12 mouse cellular contexts compared by ENCODE assay signal in the genomic region with DNA sequence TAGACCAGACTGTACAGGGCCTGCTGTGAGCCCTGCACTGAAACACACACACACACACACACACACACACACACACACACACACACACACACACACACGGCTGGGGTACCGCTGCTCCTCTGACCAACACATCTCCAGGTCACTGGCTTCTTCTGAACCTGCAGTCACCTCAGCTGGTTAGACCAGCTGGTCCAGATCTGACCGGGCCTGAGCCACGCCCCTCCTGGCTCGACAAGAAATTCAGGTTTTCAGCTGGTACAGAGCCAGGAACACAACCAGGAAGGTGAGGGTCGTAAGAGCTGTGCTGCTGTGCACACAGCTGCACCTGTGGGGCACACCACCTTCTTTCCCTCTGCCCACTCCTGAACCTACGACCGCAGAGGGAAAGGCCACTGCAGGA. TPM values are rescaled to one million over a fixed set of nuclear protein-coding genes. Genes with fewer than 3 reads are reported as not detected.
DNase-seq lines count a peak whose midpoint lies in the region; ATAC-seq and TF ChIP-seq lines count a peak whose summit lies in the region.
"Had no signal": no experiment of that assay in that cellular context is flagged by ENCODE, and none has a peak within 500 bp of the region (broad histone marks: within the 10 kb centered on the region; RNA-seq: fewer than 3 reads in every experiment).

No protein-coding gene starts in this region.

- H3K9ac ChIP-seq in intestine, embryonic 14.5 days (ENCODE audit: low read length) = no peak overlapping the region
- no peak overlapping the region for H3K9ac ChIP-seq in limb, embryonic 15.5 days
- H3K9ac ChIP-seq: embryonic facial prominence, embryonic 12.5 days had no signal

- TF ChIP-seq POLR2A in bone marrow, adult 2 months (IDR thresholded peaks at IDR 0.05; ENCODE audit: borderline replicate concordance, control insufficient read depth, low read depth, low read length) = no peak
- TF ChIP-seq POLR2A in thymus, adult 2 months (IDR thresholded peaks at IDR 0.05; ENCODE audit: control insufficient read depth, extremely low read depth, insufficient read depth, low read length, poor library complexity) = no peak

- no peaks in the 10 kb centered on the region; the same call in 1 of the 2 replicates for H3K4me1 ChIP-seq in bone marrow, adult 2 months (ENCODE audit: control insufficient read depth, insufficient read depth, low read length)
- peaks cover 24% of the 10 kb centered on the region for H3K4me1 ChIP-seq in intestine, embryonic 14.5 days (replicated peaks; ENCODE audit: control insufficient read depth, insufficient read depth, low read length)
- peaks cover 56% of the 10 kb centered on the region for H3K4me1 ChIP-seq in limb, embryonic 15.5 days
- H3K4me1 ChIP-seq in thymus, adult 2 months (replicated peaks; ENCODE audit: control insufficient read depth, insufficient read depth, low read length) = no peaks in the 10 kb centered on the region; the same call in 1 of the 2 replicates

- H3K4me2 ChIP-seq in intestine, embryonic 14.5 days (ENCODE audit: low read length) = no peak overlapping the region
- peak overlapping the region; percentile 2; the same call in 1 of the 2 replicates for H3K4me2 ChIP-seq in limb, embryonic 15.5 days
- H3K4me2 ChIP-seq: embryonic facial prominence, embryonic 12.5 days; midbrain, embryonic 11.5 days had no signal

- WGBS in bone marrow, adult 2 months = 62% methylated on average over 8 of the region's 8 CpGs
- 27% methylated on average over 8 of the region's 8 CpGs for WGBS in intestine, embryonic 14.5 days
- WGBS in limb, embryonic 15.5 days = 38% methylated on average over 8 of the region's 8 CpGs
- 80% methylated on average over 8 of the region's 8 CpGs for WGBS in thymus, adult 2 months

- ATAC-seq in intestine, embryonic 14.5 days (replicated peaks; ENCODE audit: low FRiP score, low TSS enrichment, low read depth) = peak; percentile 54
- ATAC-seq in limb, embryonic 15.5 days (ENCODE audit: insufficient number of reproducible peaks, low FRiP score, low TSS enrichment, low read depth) = no peak

- no peaks in the 10 kb centered on the region for H3K9me3 ChIP-seq in intestine, embryonic 14.5 days (ENCODE audit: control insufficient read depth, low read length)
- no peaks in the 10 kb centered on the region for H3K9me3 ChIP-seq in limb, embryonic 15.5 days
- H3K9me3 ChIP-seq: embryonic facial prominence, embryonic 12.5 days; G1E had no signal

- peak; percentile 82 for DNase-seq in intestine, embryonic 14.5 days (ENCODE audit: low spot score)
- peak; percentile 85 for DNase-seq in lung, postnatal 36 days
- DNase-seq in c-Kit-positive CD71-positive TER-119-positive erythroid progenitor cells, embryonic 14.5 days (ENCODE audit: low spot score) = no peak
- no peak for DNase-seq in Muller cell, postnatal 12 days (ENCODE audit: inconsistent ontology term)
- no peak for DNase-seq in frontal cortex, postnatal 36 days (ENCODE audit: low spot score in 2 of 2)
- DNase-seq in thymus, adult 2 months = no peak
- DNase-seq: heart, adult 18-20 months had no signal

- no peaks in the 10 kb centered on the region for H3K36me3 ChIP-seq in intestine, embryonic 14.5 days (ENCODE audit: control insufficient read depth, insufficient read depth, low read length)
- H3K36me3 ChIP-seq in limb, embryonic 15.5 days = no peaks in the 10 kb centered on the region
- no peaks in the 10 kb centered on the region for H3K36me3 ChIP-seq in thymus, adult 2 months (ENCODE audit: control insufficient read depth, insufficient read depth, low read length)
- H3K36me3 ChIP-seq: embryonic facial prominence, embryonic 12.5 days; G1E had no signal

- no peak for TF ChIP-seq CTCF in bone marrow, adult 2 months (IDR thresholded peaks at IDR 0.05; ENCODE audit: control insufficient read depth, insufficient read depth, low read length)
- no peak for TF ChIP-seq CTCF in thymus, adult 2 months (IDR thresholded peaks at IDR 0.05; ENCODE audit: borderline replicate concordance, control insufficient read depth, extremely low read depth, insufficient read depth, low read length, poor library complexity)

- peak overlapping the region; percentile 14 for H3K4me3 ChIP-seq in bone marrow, adult 2 months (replicated peaks; ENCODE audit: control insufficient read depth, low read depth, low read length)
- H3K4me3 ChIP-seq in intestine, embryonic 14.5 days (ENCODE audit: low read depth, low read length) = no peak overlapping the region
- H3K4me3 ChIP-seq in limb, embryonic 15.5 days = no peak overlapping the region
- no peak overlapping the region for H3K4me3 ChIP-seq in thymus, adult 2 months (ENCODE audit: control insufficient read depth, insufficient read depth, low read length)
- H3K4me3 ChIP-seq: embryonic facial prominence, embryonic 12.5 days had no signal

- no peaks in the 10 kb centered on the region for H3K27me3 ChIP-seq in intestine, embryonic 14.5 days (replicated peaks; ENCODE audit: control insufficient read depth, insufficient read depth, low read length)
- no peaks in the 10 kb centered on the region for H3K27me3 ChIP-seq in limb, embryonic 15.5 days
- H3K27me3 ChIP-seq in thymus, adult 2 months (ENCODE audit: control insufficient read depth, insufficient read depth, low read length) = no peaks in the 10 kb centered on the region
- H3K27me3 ChIP-seq: embryonic facial prominence, embryonic 12.5 days had no signal

- no peak overlapping the region for H3K27ac ChIP-seq in bone marrow, adult 2 months (ENCODE audit: control insufficient read depth, insufficient read depth, low read depth, low read length, poor library complexity)
- H3K27ac ChIP-seq in intestine, embryonic 14.5 days (ENCODE audit: low read depth) = no peak overlapping the region
- H3K27ac ChIP-seq in limb, embryonic 15.5 days = peak overlapping the region; percentile 44; the same call in 1 of the 2 replicates
- H3K27ac ChIP-seq in thymus, adult 2 months (ENCODE audit: control insufficient read depth, insufficient read depth, low read length) = no peak overlapping the region
- H3K27ac ChIP-seq: embryonic facial prominence, embryonic 12.5 days had no signal

RNA-seq across cellular contexts. Expression of gene Omp, which starts 13.2 kb away (rescaled TPM):
- 2.1 and 4.7 TPM in 2 replicates for polyA plus RNA-seq in bone marrow, adult 2 months (2011; ENCODE audit: insufficient read depth, insufficient read length, low replicate concordance, missing spikeins)
- polyA plus RNA-seq in intestine, embryonic 14.5 days (2014; fragmentation: Nextera tagmentation; extraction: Ambion mirVana) = 0.47 TPM in 1 of 2 replicates, not detected in the other
- 0.18 and 0.45 TPM in 2 replicates for polyA plus RNA-seq in limb, embryonic 15.5 days (2015; fragmentation: Nextera tagmentation; extraction: Ambion mirVana)
- polyA plus RNA-seq in thymus, adult 2 months (2012; rRNA removed) = 1.8 TPM in 2 replicates
- polyA plus RNA-seq: G1E had no signal

RNA-seq across cellular contexts. Expression of gene Capn5, which starts 19.6 kb away (rescaled TPM):
- 16.3 and 17.2 TPM in 2 replicates for polyA plus RNA-seq in bone marrow, adult 2 months (2011; ENCODE audit: insufficient read depth, insufficient read length, low replicate concordance, missing spikeins)
- 6.1 and 6.7 TPM in 2 replicates for polyA plus RNA-seq in intestine, embryonic 14.5 days (2014; fragmentation: Nextera tagmentation; extraction: Ambion mirVana)
- polyA plus RNA-seq in limb, embryonic 15.5 days (2015; fragmentation: Nextera tagmentation; extraction: Ambion mirVana) = 10.1 and 11.5 TPM in 2 replicates
- polyA plus RNA-seq in thymus, adult 2 months (2012; rRNA removed) = 21.4 and 25.3 TPM in 2 replicates

RNA-seq across cellular contexts. Expression of gene Myo7a, which starts 39.2 kb away (rescaled TPM):
- polyA plus RNA-seq in bone marrow, adult 2 months (2011; ENCODE audit: insufficient read depth, insufficient read length, low replicate concordance, missing spikeins) = 19.5 and 27.0 TPM in 2 replicates
- polyA plus RNA-seq in intestine, embryonic 14.5 days (2014; fragmentation: Nextera tagmentation; extraction: Ambion mirVana) = 16.3 and 17.2 TPM in 2 replicates
- polyA plus RNA-seq in limb, embryonic 15.5 days (2015; fragmentation: Nextera tagmentation; extraction: Ambion mirVana) = 8.0 and 8.1 TPM in 2 replicates
- 8.0 and 10.1 TPM in 2 replicates for polyA plus RNA-seq in thymus, adult 2 months (2012; rRNA removed)

RNA-seq across cellular contexts. Expression of gene B3gnt6, which starts 40.8 kb away (rescaled TPM):
- polyA plus RNA-seq in bone marrow, adult 2 months (2011; ENCODE audit: insufficient read depth, insufficient read length, low replicate concordance, missing spikeins) = 0.62 TPM in 1 of 2 replicates, not detected in the other
- 0.12 TPM in 1 of 2 replicates, not detected in the other for polyA plus RNA-seq in intestine, embryonic 14.5 days (2014; fragmentation: Nextera tagmentation; extraction: Ambion mirVana)
- polyA plus RNA-seq in limb, embryonic 15.5 days (2015; fragmentation: Nextera tagmentation; extraction: Ambion mirVana) = 0.16 TPM in 1 of 2 replicates, not detected in the other
- polyA plus RNA-seq in thymus, adult 2 months (2012; rRNA removed) = 0.34 and 0.40 TPM in 2 replicates
- polyA plus RNA-seq: embryonic facial prominence, embryonic 12.5 days; midbrain, embryonic 11.5 days had no signal

Comparison
In these comparisons a context has a peak if more than half of its experiments do, and no peak if none do; other contexts are left out.
1. DNase-seq: peak in intestine, embryonic 14.5 days (single experiment) and lung, postnatal 36 days (single experiment); none in c-Kit-positive CD71-positive TER-119-positive erythroid progenitor cells, embryonic 14.5 days (single experiment), Muller cell, postnatal 12 days (single experiment), frontal cortex, postnatal 36 days (0 of 2) and thymus, adult 2 months (single experiment).